Mouse (Mus musculus) layer of hippocampus, adult 8-10 months (tissue): Measurements from ENCODE around the gene Idh3a. TPM values are rescaled to one million over a fixed set of nuclear protein-coding genes. Genes with fewer than 3 reads are reported as not detected.
"Not testable (repeated sequence)": the region's sequence is repeated elsewhere in the genome, so short reads cannot be mapped to it uniquely, and the experiment has no call there.

ENCODE experiments used
- DNase-seq, 2 experiments: peaks; one replicate each; pipeline ENCODE4 v3.0.0; 2022; ENCODE audit warnings: low spot score in 2 of 2
- total RNA-seq, 4 experiments: library from RNA; stranded (reverse); gene quantifications; 2 replicates each; pipeline ENCODE4 v1.2.4; 2022

Gene Idh3a
- total RNA-seq, 4 experiments from 2014 or later, result 161 to 184 (median 169) TPM

- no peak for DNase-seq
These were observed 1.7 kb downstream of the Idh3a start for GRCm38 (mm10) chr9:54587863-54588262.

- DNase-seq, result not testable (repeated sequence)
These were observed 7.5 kb downstream of the Idh3a start for GRCm38 (mm10) chr9:54593652-54594051.

- DNase-seq, result no peak
These were observed 10.8 kb downstream of the Idh3a start for GRCm38 (mm10) chr9:54596752-54597465.

DNA sequence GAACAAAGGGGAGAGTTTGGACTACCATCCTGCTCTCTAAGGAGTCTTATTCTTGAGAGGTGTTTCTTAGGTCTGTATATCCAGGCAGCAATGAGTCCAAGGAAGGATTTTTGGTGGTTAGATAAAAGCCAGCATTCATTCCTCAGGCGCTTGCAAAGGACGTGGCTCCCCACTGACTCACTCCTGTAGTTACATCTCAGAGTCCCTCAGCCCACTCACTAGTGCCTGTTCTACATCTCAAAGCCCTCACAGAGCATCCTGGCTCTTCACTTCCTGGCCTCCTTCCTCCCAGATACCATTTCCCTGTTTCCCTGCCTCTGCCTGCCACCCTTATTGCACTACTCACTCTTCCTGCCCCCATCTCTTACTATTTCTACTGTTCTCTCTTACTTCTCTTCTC lies 16.3 kb downstream of the Idh3a start:
- no peak for DNase-seq

GRCm38 (mm10) chr9:54602916-54603315 lies 16.8 kb downstream of the Idh3a start:
- no peak for DNase-seq

GRCm38 (mm10) chr9:54604131-54604654 lies 18.1 kb downstream of the Idh3a start:
- no peak for DNase-seq

DNA sequence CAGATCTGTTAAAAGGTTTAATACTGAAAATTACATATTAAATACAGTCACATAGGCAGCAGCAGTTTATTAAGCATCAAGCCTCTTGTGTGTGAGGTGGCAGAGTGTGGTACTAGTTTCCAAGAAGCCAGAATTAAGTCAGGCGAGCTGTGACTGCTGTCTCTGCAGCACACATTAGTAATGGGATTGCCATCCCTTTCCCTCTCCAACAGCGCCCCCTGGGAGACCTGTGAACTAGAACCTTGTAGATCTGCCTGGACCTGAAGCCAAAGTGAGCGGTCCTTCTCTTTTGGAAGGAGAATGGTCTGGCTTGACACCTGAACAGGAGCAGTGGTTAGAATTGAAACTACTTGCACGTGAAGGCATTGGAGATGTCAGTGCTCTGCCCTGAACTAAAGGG lies 18.8 kb downstream of the Idh3a start:
- DNase-seq, result peak in 1 of 2 experiments; percentile 29

- no peak for DNase-seq
These were observed 26.7 kb downstream of the Idh3a start for GRCm38 (mm10) chr9:54612781-54613191.

DNA sequence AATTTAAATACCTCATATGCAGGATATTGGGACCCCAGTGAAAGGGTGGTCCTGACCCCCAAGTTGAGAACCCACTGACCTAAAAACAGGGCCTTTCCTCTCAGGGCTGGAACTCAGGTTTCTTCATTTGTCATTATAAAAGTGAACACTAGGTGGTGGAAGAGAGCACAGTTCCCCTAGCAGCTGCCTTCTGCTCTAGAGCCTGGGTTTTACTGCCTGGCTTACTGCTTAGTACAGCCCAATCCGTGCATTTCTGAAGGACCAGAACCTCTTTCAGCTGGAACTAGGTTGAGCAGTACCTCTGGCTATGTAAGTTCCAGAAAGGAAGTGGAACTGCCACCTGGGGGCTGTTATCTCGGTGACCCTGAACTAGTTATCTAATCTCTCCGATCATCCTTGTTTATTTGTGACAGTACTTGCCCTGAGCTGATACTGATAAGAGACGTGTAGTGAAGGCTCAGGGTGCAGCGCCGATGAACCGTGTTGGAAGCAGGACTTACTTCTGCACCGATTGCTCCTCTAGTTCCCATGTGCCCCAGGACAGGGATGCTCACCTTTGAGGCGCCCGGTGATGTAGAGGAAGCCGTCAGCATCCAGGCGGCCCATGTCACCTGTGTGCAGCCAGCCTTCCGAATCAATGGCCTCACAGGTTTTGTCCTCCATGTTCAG lies 28.2 kb downstream of the Idh3a start:
- peak; percentile 13 to 16 for DNase-seq

DNA sequence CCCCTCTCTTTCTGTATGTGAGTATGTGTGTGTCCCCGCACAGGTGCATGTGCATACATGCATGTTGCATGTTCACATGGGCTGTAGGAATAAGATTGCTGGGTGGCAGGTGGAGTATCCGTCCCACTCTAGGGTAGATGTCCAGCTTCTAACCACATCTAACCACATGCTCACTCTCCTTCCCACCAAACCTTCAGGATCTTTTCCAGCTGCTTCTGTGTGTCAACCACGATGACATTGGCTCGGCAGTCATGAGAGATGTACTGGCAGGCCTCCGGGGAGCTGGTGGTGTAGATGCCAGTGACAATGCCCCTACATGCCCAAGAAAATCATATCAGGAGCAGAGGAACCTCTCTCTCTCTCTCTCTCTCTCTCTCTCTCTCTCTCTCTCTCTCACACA lies 41.1 kb downstream of the Idh3a start:
- DNase-seq, result no peak

- DNase-seq, result peak in 1 of 2 experiments; percentile 13
These were observed 42.6 kb downstream of the Idh3a start for GRCm38 (mm10) chr9:54628752-54629151.

- no peak for DNase-seq
These were observed 43.6 kb downstream of the Idh3a start for GRCm38 (mm10) chr9:54629613-54630261.

GRCm38 (mm10) chr9:54630905-54631304 lies 44.8 kb downstream of the Idh3a start:
- no peak for DNase-seq

- no peak for DNase-seq
These were observed 47.3 kb downstream of the Idh3a start for GRCm38 (mm10) chr9:54633401-54633800.

- DNase-seq, result no peak
These were observed 51.6 kb downstream of the Idh3a start for GRCm38 (mm10) chr9:54637510-54638314.

GRCm38 (mm10) chr9:54639192-54639591 lies 53.1 kb downstream of the Idh3a start:
- no peak for DNase-seq

GRCm38 (mm10) chr9:54641548-54641947 lies 55.4 kb downstream of the Idh3a start:
- no peak for DNase-seq

GRCm38 (mm10) chr9:54642149-54642548 lies 56.0 kb downstream of the Idh3a start:
- DNase-seq, result no peak

DNA sequence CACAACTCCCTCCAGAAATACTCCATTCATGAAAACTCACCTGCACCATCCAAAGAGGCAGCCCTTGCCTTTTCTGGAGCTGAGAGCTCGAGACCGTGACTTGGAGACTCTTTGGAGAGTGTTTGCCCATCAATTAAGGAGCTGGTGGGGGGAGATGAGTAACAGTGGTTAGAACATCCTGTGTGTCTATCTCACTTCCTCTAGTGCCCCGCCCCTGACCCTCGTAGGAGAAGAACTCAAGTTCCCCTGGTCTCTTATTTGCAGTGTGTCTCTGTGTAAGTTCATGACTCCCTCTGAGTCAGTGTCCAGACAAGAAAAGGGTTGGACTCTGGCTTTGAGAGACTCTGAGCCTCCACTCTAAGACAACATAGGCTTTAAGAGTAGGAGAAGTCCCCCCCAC lies 56.4 kb downstream of the Idh3a start:
- DNase-seq, result no peak

DNA sequence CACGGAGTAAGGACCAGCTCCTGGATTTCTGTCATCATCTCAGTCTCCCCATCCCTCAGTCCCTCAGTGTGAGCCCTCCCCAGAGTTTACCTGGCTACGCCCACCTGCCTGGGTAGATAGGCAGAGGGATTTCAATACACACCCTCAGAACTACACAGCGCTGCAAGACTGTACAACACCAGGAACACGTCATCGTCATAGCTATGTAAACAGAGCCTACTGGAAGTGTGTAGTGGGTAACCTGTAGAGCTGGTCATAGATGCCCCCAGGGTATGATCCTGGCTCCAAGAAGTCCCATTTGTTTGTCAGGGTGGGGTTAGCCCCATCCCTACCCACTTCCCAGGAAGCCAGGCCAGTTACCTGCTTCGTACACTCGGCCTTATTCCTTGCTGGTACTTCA lies 57.0 kb downstream of the Idh3a start:
- no peak for DNase-seq

DNA sequence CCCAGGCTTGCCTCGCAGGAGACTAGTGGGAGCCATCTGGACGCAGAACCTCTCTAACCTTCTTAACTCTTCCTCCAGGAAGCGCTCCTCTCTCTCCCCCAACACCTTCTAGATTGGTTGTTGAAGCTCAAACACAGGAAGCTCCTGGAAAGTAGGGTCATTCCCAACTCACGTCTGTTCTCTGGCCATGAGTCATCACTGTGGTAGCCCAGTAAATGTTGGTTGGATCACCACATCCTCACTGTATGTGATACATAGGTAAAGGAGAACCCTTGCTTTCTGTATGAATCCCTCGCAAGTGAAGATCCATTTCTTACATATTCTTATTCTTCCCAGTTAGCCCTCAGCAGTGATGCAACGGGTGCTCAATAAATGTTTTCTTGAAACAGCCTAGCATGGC lies 59.4 kb downstream of the Idh3a start:
- DNase-seq, result no peak
